Mouse (Mus musculus) heart, embryonic 11.5 days (tissue): ENCODE measurements around the gene Scgb1a1. TPM values are rescaled to one million over a fixed set of nuclear protein-coding genes. Genes with fewer than 3 reads are reported as not detected.
"Not testable (repeated sequence)": the region's sequence is repeated elsewhere in the genome, so short reads cannot be mapped to it uniquely, and the experiment has no call there.

Experiments
- ATAC-seq: fragments of 200-750 bp; cut with Nextera tagmentation; replicated peaks from 2 replicates; pipeline ENCODE4 v1.8.0; 2017; ENCODE audit warnings: moderate library complexity; ENCODE audit not compliant: insufficient number of reproducible peaks, low FRiP score, low TSS enrichment
- H3K27ac ChIP-seq: fragments of 300-500 bp; sonication (generic); 2 replicates; pipeline ENCODE4 v1.5.1; 2014; ENCODE audit warnings: mild to moderate bottlenecking, low read depth, low read length
- H3K27me3 ChIP-seq: fragments of 300-500 bp; sonication (generic); 2 replicates; pipeline ENCODE4 v1.6.1; 2014; ENCODE audit warnings: mild to moderate bottlenecking, low read length, mixed read lengths; ENCODE audit not compliant: control insufficient read depth, insufficient read depth
- H3K36me3 ChIP-seq: fragments of 300-500 bp; sonication (generic); 2 replicates; pipeline ENCODE4 v1.6.1; 2014; ENCODE audit warnings: mild to moderate bottlenecking, low read length, moderate library complexity, mixed read lengths; ENCODE audit not compliant: control insufficient read depth, insufficient read depth
- H3K4me1 ChIP-seq: fragments of 300-500 bp; sonication (generic); 2 replicates; pipeline ENCODE4 v1.6.1; 2014; ENCODE audit warnings: low read length; ENCODE audit not compliant: control insufficient read depth, insufficient read depth
- H3K4me2 ChIP-seq: fragments of 300-500 bp; sonication (generic); 2 replicates; pipeline ENCODE4 v1.6.1; 2014; ENCODE audit warnings: mild to moderate bottlenecking, moderate library complexity
- H3K4me3 ChIP-seq: fragments of 300-500 bp; sonication (generic); 2 replicates; pipeline ENCODE4 v1.5.1; 2014; ENCODE audit warnings: low read depth, low read length
- H3K9ac ChIP-seq: fragments of 300-500 bp; sonication (generic); 2 replicates; pipeline ENCODE4 v1.6.1; 2014; ENCODE audit warnings: mild to moderate bottlenecking, low read depth, low read length, moderate library complexity
- H3K9me3 ChIP-seq: fragments of 300-500 bp; sonication (generic); replicated peaks from 2 replicates; pipeline ENCODE4 v1.6.1; 2016; ENCODE audit warnings: low read length; ENCODE audit not compliant: control insufficient read depth
- WGBS: fragments of 180-500 bp; shearing (Covaris S2); extraction: QIAGEN DNeasy Blood & Tissue Kit; methylation state at CpG from one replicate; pipeline ENCODE4 v1.1.7; 2014; ENCODE audit not compliant: insufficient replicate concordance; 5-methylcytosine and 5-hydroxymethylcytosine counted together
- polyA plus RNA-seq: library from polyadenylated mRNA; unstranded; fragments of >200 nt; fragmentation: Nextera tagmentation; extraction: Ambion mirVana; gene quantifications from 2 replicates; pipeline ENCODE4 v1.2.1, GENCODE M21; 2014

The Scgb1a1 gene
- polyA plus RNA-seq, 1 experiment from 2014 or later = not detected

DNA sequence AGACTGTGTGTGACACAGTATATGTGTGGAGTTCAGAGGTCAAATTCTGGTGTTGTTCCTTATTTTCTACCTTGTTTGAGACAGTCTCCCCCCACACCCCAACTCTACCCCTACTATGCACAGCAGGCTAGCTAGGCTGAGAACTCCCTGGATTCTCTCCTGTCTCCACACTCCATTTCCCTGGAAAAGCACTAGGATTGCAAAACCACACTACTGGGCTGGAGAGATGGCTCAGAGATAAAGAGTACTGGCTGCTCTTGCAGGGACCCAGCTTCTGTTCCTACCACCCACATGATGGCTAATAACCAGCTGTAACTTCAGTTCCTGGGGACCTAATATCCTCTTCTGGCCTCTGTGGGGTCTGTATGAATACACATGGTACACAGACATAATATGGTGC lies 30.1 kb downstream of the Scgb1a1 start:
- Histone ChIP-seq H3K4me3 (no peak overlapping the region), H3K27me3 (no peaks in the 10 kb centered on the region), H3K9ac (no peak overlapping the region), H3K4me1 (peaks cover 13% of the 10 kb centered on the region), H3K9me3 (no peaks in the 10 kb centered on the region), H3K27ac (no peak overlapping the region), H3K36me3 (no peaks in the 10 kb centered on the region), H3K4me2 (no peak overlapping the region)
- ATAC-seq = no peak

DNA sequence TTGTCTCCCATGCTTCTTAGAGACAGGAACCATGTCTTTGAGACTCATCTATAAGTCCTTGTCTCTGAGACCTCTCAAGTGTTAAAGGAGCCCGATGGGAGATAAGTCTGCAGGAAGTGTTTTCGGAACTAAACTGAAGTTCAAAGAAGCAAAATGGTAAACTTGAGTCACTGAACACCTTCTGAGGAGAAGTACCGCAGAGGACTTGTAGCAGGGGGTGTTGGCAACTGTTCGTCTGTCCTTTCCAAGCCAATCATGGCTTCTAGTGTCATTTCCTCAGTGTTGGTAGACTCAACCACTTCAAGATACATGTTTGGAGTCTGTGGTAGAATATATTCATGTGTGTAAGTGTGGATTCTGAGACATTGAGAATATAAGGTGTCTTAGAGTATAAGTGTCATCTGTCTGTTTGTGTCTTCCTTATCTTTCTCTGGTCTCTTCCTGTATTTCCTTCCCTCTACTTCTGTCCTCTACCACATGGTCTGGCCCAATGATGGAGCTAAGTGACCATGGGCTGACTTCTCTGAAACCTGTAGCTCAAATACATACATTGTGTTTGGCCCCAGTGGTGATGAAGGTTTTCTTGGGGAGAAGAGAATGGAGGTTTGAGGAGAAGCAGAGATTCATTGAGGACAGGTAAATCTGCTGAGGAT lies 31.9 kb downstream of the Scgb1a1 start:
- ATAC-seq = no peak
- Histone ChIP-seq H3K27ac (no peak overlapping the region), H3K9ac (no peak overlapping the region), H3K4me2 (no peak overlapping the region), H3K27me3 (no peaks in the 10 kb centered on the region), H3K36me3 (no peaks in the 10 kb centered on the region), H3K4me3 (no peak overlapping the region), H3K9me3 (no peaks in the 10 kb centered on the region), H3K4me1 (peaks cover 10% of the 10 kb centered on the region)
- whole genome bisulfite sequencing = 75% methylated on average over 4 of the region's 4 CpGs

DNA sequence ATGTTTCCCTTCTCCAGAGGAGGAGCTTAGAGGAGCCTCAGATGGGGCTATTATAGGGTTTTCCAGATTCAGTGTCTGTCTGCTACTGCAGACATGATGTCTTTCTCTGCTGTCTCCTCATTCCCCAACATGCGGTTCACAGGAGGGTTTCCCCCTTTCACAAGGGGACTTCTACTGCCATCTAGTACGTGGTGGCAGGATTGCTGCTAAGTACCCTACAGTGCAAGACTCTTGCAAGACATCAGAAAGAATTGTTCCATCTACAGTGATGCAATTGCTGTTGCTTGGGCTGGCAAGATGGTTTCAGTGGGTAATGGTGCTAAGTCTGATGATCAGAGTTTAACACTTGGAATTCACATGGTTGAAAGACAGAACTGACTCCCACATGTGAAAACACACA lies 32.6 kb downstream of the Scgb1a1 start:
- WGBS = 17% methylated on average over 2 of the region's 2 CpGs
- ATAC-seq = no peak

GRCm38 (mm10) chr19:9052803-9053431 lies 34.8 kb downstream of the Scgb1a1 start:
- WGBS = 24% methylated on average over 6 of the region's 6 CpGs
- no peak overlapping the region for H3K9ac ChIP-seq
- H3K36me3 ChIP-seq = no peaks in the 10 kb centered on the region
- peak overlapping the region; percentile 59 for H3K27ac ChIP-seq
- ATAC-seq = peak; percentile 69
- H3K4me3 ChIP-seq = no peak overlapping the region
- peaks cover 19% of the 10 kb centered on the region for H3K4me1 ChIP-seq
- 0 out of 2 replicates have a peak, but pooled peaks cover 3% of the 10 kb centered on the region for H3K9me3 ChIP-seq
- H3K27me3 ChIP-seq = no peaks in the 10 kb centered on the region
- H3K4me2 ChIP-seq = no peak overlapping the region

More for the DNA sequence above, 32.6 kb downstream of the Scgb1a1 start:
- no peak overlapping the region for H3K4me2 ChIP-seq
- no peaks in the 10 kb centered on the region for H3K27me3 ChIP-seq
- no peak overlapping the region for H3K4me3 ChIP-seq
- no peaks in the 10 kb centered on the region for H3K9me3 ChIP-seq
- H3K36me3 ChIP-seq = no peaks in the 10 kb centered on the region
- peaks cover 15% of the 10 kb centered on the region for H3K4me1 ChIP-seq
- no peak overlapping the region for H3K9ac ChIP-seq
- no peak overlapping the region for H3K27ac ChIP-seq

GRCm38 (mm10) chr19:9051985-9052384 lies 35.8 kb downstream of the Scgb1a1 start:
- not testable (repeated sequence) for H3K27me3 ChIP-seq, H3K36me3 ChIP-seq, H3K4me3 ChIP-seq, H3K27ac ChIP-seq, H3K9ac ChIP-seq, H3K9me3 ChIP-seq, H3K4me2 ChIP-seq, ATAC-seq
- H3K4me1 ChIP-seq = peaks cover 28% of the 10 kb centered on the region
- 94% methylated on average over 4 of the region's 4 CpGs for WGBS

DNA sequence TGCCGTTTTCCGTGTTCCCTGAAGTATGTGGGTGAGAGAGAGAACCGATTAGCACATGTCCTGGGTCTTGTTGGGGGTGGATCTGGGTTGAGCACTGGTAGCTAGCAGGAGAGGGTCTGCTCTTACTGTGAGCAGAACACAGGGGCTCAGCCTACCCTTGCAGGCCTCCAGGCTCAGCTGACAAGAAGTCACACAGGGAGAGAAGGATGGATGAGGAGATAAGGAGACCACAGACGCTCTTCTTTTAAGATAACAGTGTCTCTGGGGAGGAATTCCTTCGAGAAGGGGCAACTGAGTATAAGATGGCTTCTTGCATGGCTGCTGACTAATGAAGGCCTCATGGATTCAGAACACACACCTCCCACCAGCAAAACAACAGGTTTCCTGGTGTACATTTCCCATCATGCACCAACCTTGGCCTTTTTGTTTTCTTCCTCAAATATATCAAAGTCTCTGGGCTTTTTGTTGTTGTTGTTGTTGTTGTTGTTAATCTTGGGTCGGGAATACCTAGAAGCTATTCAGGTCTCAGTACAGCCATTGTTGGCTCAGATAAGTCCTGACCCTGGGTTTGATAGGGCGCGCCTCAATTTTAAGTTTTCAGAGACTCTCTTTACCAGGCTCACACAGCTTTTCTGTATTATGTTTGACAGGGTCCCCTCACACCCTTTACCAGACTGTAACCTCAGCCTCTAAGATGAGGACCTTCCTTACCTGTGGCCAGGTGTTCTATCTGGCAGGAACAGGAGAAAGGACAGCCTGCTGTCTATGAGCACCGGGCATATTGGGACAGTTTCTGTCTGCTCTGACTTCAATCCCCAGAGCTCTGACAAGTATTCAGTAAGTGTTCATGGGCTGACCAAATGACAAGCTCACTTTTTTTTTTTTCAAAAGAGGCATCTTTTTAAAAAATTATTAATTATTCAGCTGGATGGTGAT lies 37.2 kb downstream of the Scgb1a1 start:
- Histone ChIP-seq H3K27me3 (no peaks in the 10 kb centered on the region), H3K4me3 (no peak overlapping the region), H3K27ac (no peak overlapping the region), H3K9me3 (0 out of 2 replicates have a peak, but pooled peaks cover 3% of the 10 kb centered on the region), H3K4me1 (peaks cover 30% of the 10 kb centered on the region), H3K36me3 (no peaks in the 10 kb centered on the region), H3K4me2 (no peak overlapping the region), H3K9ac (no peak overlapping the region)
- ATAC-seq = no peak
- WGBS = 39% methylated on average over 9 of the region's 9 CpGs

DNA sequence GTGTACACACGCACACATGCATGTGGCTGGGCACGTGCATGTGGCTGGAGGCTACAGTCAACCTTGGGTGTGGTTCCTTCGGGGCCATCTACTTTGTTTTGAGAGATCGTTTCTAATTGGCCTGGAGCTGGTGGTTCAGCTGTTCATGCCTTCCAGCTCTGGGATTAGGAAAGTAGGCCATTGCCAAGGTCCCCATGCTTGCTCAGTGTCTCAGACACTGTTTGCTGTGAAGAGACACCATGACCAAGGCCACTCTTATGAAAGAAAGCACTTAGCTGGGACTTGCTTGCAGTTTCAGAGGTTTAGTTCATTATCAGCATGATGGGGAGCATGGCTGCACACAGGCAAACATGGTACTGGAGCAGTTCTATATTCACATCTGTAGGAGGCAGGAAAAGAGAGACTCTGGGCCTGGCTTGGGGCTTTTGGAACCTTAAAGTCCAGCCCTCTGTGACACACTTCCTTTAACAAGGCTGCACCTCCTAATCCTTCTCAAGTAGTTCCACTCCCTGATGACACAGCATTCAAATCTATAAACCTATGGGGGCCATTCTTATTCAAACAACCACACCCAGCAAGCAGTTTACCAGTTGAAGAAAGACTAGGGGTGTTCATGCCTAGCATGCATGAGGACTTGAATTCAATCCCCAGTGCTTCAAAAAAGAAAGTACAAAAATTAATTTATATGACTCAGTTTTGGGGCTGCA lies 38.6 kb downstream of the Scgb1a1 start:
- H3K4me1 ChIP-seq = peaks cover 32% of the 10 kb centered on the region
- no peak overlapping the region for H3K9ac ChIP-seq
- no peak overlapping the region for H3K27ac ChIP-seq
- H3K36me3 ChIP-seq = no peaks in the 10 kb centered on the region
- no peak overlapping the region for H3K4me2 ChIP-seq
- WGBS = 93% methylated on average over 4 of the region's 4 CpGs
- no peaks in the 10 kb centered on the region for H3K27me3 ChIP-seq
- 0 out of 2 replicates have a peak, but pooled peaks cover 3% of the 10 kb centered on the region for H3K9me3 ChIP-seq
- H3K4me3 ChIP-seq = no peak overlapping the region
- ATAC-seq = no peak

GRCm38 (mm10) chr19:9047946-9048387 lies 39.8 kb downstream of the Scgb1a1 start:
- Histone ChIP-seq H3K4me2 (no peak overlapping the region), H3K4me3 (no peak overlapping the region), H3K9me3 (0 out of 2 replicates have a peak, but pooled peaks cover 3% of the 10 kb centered on the region), H3K4me1 (peaks cover 27% of the 10 kb centered on the region), H3K36me3 (no peaks in the 10 kb centered on the region), H3K9ac (no peak overlapping the region), H3K27ac (0 out of 2 replicates have a peak overlapping the region, but pooled peaks have one; percentile 59), H3K27me3 (no peaks in the 10 kb centered on the region)
- 12% methylated on average over 1 of the region's 1 CpGs for WGBS
- no peak for ATAC-seq
